ENCODE assay signal across 8 mouse cellular contexts in genomic region chr5:132541371-132541931, GRCm38 (mm10). TPM values are rescaled to one million over a fixed set of nuclear protein-coding genes. Genes with fewer than 3 reads are reported as not detected.
DNase-seq lines count a peak whose midpoint lies in the region; ATAC-seq lines count a peak whose summit lies in the region.

No protein-coding gene starts in this region.

- peak overlapping the region; percentile 46 for H3K4me3 ChIP-seq in erythroblast, embryonic 14.5 days (replicated peaks)
- H3K4me3 ChIP-seq in embryonic facial prominence, embryonic 11.5 days (ENCODE audit: low read depth, low read length), result peak overlapping the region; percentile 81
- peak overlapping the region; percentile 63 for H3K4me3 ChIP-seq in heart, embryonic 16.5 days (ENCODE audit: low read length)
- peak overlapping the region; percentile 87 for H3K4me3 ChIP-seq in midbrain, embryonic 12.5 days

- 0% methylated on average over 46 of the region's 46 CpGs for WGBS in embryonic facial prominence, embryonic 11.5 days
- whole genome bisulfite sequencing in heart, embryonic 16.5 days, result under 1% methylated on average over 46 of the region's 46 CpGs
- WGBS in midbrain, embryonic 12.5 days, result under 1% methylated on average over 46 of the region's 46 CpGs

- H3K9me3 ChIP-seq in erythroblast, embryonic 14.5 days (ENCODE audit: control insufficient read depth, low read length), result no peaks in the 10 kb centered on the region
- H3K9me3 ChIP-seq in embryonic facial prominence, embryonic 11.5 days (replicated peaks; ENCODE audit: control insufficient read depth, low read length), result no peaks in the 10 kb centered on the region
- H3K9me3 ChIP-seq in heart, embryonic 16.5 days (replicated peaks; ENCODE audit: control insufficient read depth, low read length), result no peaks in the 10 kb centered on the region
- H3K9me3 ChIP-seq in midbrain, embryonic 12.5 days, result no peaks in the 10 kb centered on the region

- DNase-seq in R1 (ENCODE audit: low read depth, low spot score), result peak; percentile 3
- DNase-seq in embryonic facial prominence, embryonic 11.5 days (ENCODE audit: low spot score), result peak; percentile 57
- peak; percentile 12 to 28 for DNase-seq in left cerebral cortex, adult 8-10 months (ENCODE audit: low spot score in 2 of 2)
- peak; percentile 37 for DNase-seq in testis, postnatal 14 days (ENCODE audit: low spot score)

- peak overlapping the region; percentile 60 for H3K4me2 ChIP-seq in embryonic facial prominence, embryonic 11.5 days (ENCODE audit: low read depth, low read length)
- peak overlapping the region; percentile 85 for H3K4me2 ChIP-seq in heart, embryonic 16.5 days (ENCODE audit: low read depth, low read length)
- peak overlapping the region; percentile 74 for H3K4me2 ChIP-seq in midbrain, embryonic 12.5 days (replicated peaks)

- peak overlapping the region; percentile 65; the same call in 1 of the 2 replicates for H3K27ac ChIP-seq in embryonic facial prominence, embryonic 11.5 days (replicated peaks; ENCODE audit: low read depth, low read length)
- H3K27ac ChIP-seq in heart, embryonic 16.5 days (ENCODE audit: low read length), result peak overlapping the region; percentile 14; the same call in 1 of the 2 replicates
- H3K27ac ChIP-seq in midbrain, embryonic 12.5 days (replicated peaks), result peak overlapping the region; percentile 91

- peak overlapping the region; percentile 92 for H3K9ac ChIP-seq in embryonic facial prominence, embryonic 11.5 days (replicated peaks; ENCODE audit: low read length)
- H3K9ac ChIP-seq in heart, embryonic 16.5 days (ENCODE audit: low read length), result peak overlapping the region; percentile 80
- peak overlapping the region; percentile 90 for H3K9ac ChIP-seq in midbrain, embryonic 12.5 days (replicated peaks)

- ATAC-seq in erythroblast, adult 5-6 weeks (replicated peaks; ENCODE audit: low FRiP score, poor library complexity, severe bottlenecking), result no peak
- ATAC-seq in embryonic facial prominence, embryonic 11.5 days (replicated peaks; ENCODE audit: insufficient number of reproducible peaks, low FRiP score, low TSS enrichment, low read depth), result no peak
- no peak for ATAC-seq in heart, embryonic 16.5 days (replicated peaks; ENCODE audit: extremely low read depth, insufficient read depth, low FRiP score)
- ATAC-seq in midbrain, embryonic 12.5 days (ENCODE audit: low FRiP score, low read depth), result 0 out of 2 replicates have a peak, but pooled peaks have one; percentile 19

- peaks cover 49% of the 10 kb centered on the region for H3K27me3 ChIP-seq in erythroblast, embryonic 14.5 days (ENCODE audit: control insufficient read depth)
- H3K27me3 ChIP-seq in embryonic facial prominence, embryonic 11.5 days (ENCODE audit: control insufficient read depth, insufficient read depth, low read length), result no peaks in the 10 kb centered on the region
- H3K27me3 ChIP-seq in heart, embryonic 16.5 days (ENCODE audit: control insufficient read depth, insufficient read depth, low read length), result 0 out of 2 replicates have a peak, but pooled peaks cover 2% of the 10 kb centered on the region
- peaks cover 13% of the 10 kb centered on the region for H3K27me3 ChIP-seq in midbrain, embryonic 12.5 days

- H3K36me3 ChIP-seq in erythroblast, embryonic 14.5 days (ENCODE audit: control insufficient read depth), result no peaks in the 10 kb centered on the region
- no peaks in the 10 kb centered on the region for H3K36me3 ChIP-seq in embryonic facial prominence, embryonic 11.5 days (replicated peaks; ENCODE audit: control insufficient read depth, insufficient read depth, low read depth, low read length)
- H3K36me3 ChIP-seq in heart, embryonic 16.5 days (ENCODE audit: control insufficient read depth, insufficient read depth), result no peaks in the 10 kb centered on the region
- H3K36me3 ChIP-seq in midbrain, embryonic 12.5 days, result no peaks in the 10 kb centered on the region

- H3K4me1 ChIP-seq in erythroblast, embryonic 14.5 days (ENCODE audit: control insufficient read depth), result no peaks in the 10 kb centered on the region
- H3K4me1 ChIP-seq in embryonic facial prominence, embryonic 11.5 days (ENCODE audit: control insufficient read depth, insufficient read depth, low read length), result no peaks in the 10 kb centered on the region
- H3K4me1 ChIP-seq in heart, embryonic 16.5 days (ENCODE audit: control insufficient read depth, insufficient read depth, low read length), result peaks cover 14% of the 10 kb centered on the region
- H3K4me1 ChIP-seq in midbrain, embryonic 12.5 days, result peaks cover 40% of the 10 kb centered on the region

RNA-seq across cellular contexts. Expression of gene Auts2, which starts 1.7 kb away (rescaled TPM):
- 0.01 TPM in 2 replicates for polyA plus RNA-seq in erythroblast, embryonic 14.5 days (2012)
- total RNA-seq in erythroblast, adult 5-6 weeks (2015; ENCODE audit: low replicate concordance), result 0.63 and 1.2 TPM in 2 replicates
- 0.34 and 4.9 TPM in 2 replicates for total RNA-seq in erythroblast, adult 5-6 weeks (2017; ENCODE audit: low replicate concordance)
- polyA plus RNA-seq in embryonic facial prominence, embryonic 11.5 days (2014; fragmentation: Nextera tagmentation; extraction: Ambion mirVana), result 30.5 and 35.4 TPM in 2 replicates
- 12.8 and 16.3 TPM in 2 replicates for polyA plus RNA-seq in heart, embryonic 16.5 days (2015; fragmentation: Nextera tagmentation; extraction: Ambion mirVana)
- total RNA-seq in left cerebral cortex, adult 8-10 months (2022), result 10 to 100 TPM; 86.9 to 97.6 (median 89.2) TPM
- 75.5 and 80.6 TPM in 2 replicates for polyA plus RNA-seq in midbrain, embryonic 12.5 days (2016; fragmentation: Nextera tagmentation; extraction: Ambion mirVana)

Comparison
In these comparisons a context has a peak if more than half of its experiments do, and no peak if none do; other contexts are left out.
1. DNase-seq: peak in every context shown above with its lines; median percentile 57 in embryonic facial prominence, embryonic 11.5 days; 37 in testis, postnatal 14 days; 20 in left cerebral cortex, adult 8-10 months; 3 in R1.
2. H3K27ac ChIP-seq: peak in every context shown above with its lines; median percentile 91 in midbrain, embryonic 12.5 days; 65 in embryonic facial prominence, embryonic 11.5 days; 14 in heart, embryonic 16.5 days.
3. RNA of gene Auts2, which starts 1.7 kb away (polyA plus RNA-seq): 75.5 to 80.6 TPM in midbrain, embryonic 12.5 days, 30.5 to 35.4 TPM in embryonic facial prominence, embryonic 11.5 days and 12.8 to 16.3 TPM in heart, embryonic 16.5 days; 0.01 TPM in erythroblast, embryonic 14.5 days; every median in the first group is over 10 times any median in the second.
4. Peak in every context shown above with its lines, with median percentiles within 50 percentile points of each other: H3K4me3 ChIP-seq, H3K4me2 ChIP-seq and H3K9ac ChIP-seq.